Mouse (Mus musculus) midbrain, postnatal 0 days (tissue): Measurements from ENCODE around the gene Srsf6. TPM values are rescaled to one million over a fixed set of nuclear protein-coding genes. Genes with fewer than 3 reads are reported as not detected.

Experiments used
- ATAC-seq: fragments of 200-750 bp; cut with Nextera tagmentation; 2 replicates; pipeline ENCODE4 v1.8.0; 2017; ENCODE audit warnings: moderate number of reproducible peaks, mild to moderate bottlenecking, moderate TSS enrichment, moderate library complexity; ENCODE audit not compliant: low FRiP score
- DNase-seq: peaks from one replicate; pipeline ENCODE4 v3.0.0-alpha.2; 2015; ENCODE audit warnings: low spot score
- H3K27ac ChIP-seq: fragments of 300-500 bp; sonication (generic); 2 replicates; pipeline ENCODE4 v1.5.1; 2014; ENCODE audit warnings: low read depth, mild to moderate bottlenecking, low read length, mixed read lengths
- H3K27me3 ChIP-seq: fragments of 300-500 bp; sonication (generic); 2 replicates; pipeline ENCODE4 v1.6.1; 2014; ENCODE audit warnings: low read length, control low read depth, mixed read lengths; ENCODE audit not compliant: insufficient read depth
- H3K36me3 ChIP-seq: fragments of 300-500 bp; sonication (generic); 2 replicates; pipeline ENCODE4 v1.6.1; 2014; ENCODE audit warnings: low read length, control low read depth, mixed read lengths; ENCODE audit not compliant: insufficient read depth
- H3K4me1 ChIP-seq: fragments of 300-500 bp; sonication (generic); 2 replicates; pipeline ENCODE4 v1.6.1; 2014; ENCODE audit warnings: mild to moderate bottlenecking, control low read depth, antibody characterized with exemption, low read length, mixed read lengths; ENCODE audit not compliant: insufficient read depth
- H3K4me2 ChIP-seq: fragments of 300-500 bp; sonication (generic); 2 replicates; pipeline ENCODE4 v1.6.1; 2014; ENCODE audit warnings: low read depth, mild to moderate bottlenecking, low read length, mixed read lengths; ENCODE audit not compliant: poor library complexity, severe bottlenecking
- H3K4me3 ChIP-seq: fragments of 300-500 bp; sonication (generic); 2 replicates; pipeline ENCODE4 v1.5.1; 2014; ENCODE audit warnings: low read depth, mild to moderate bottlenecking, low read length, moderate library complexity
- H3K9ac ChIP-seq: fragments of 300-500 bp; sonication (generic); replicated peaks from 2 replicates; pipeline ENCODE4 v1.6.1; 2014; ENCODE audit warnings: mild to moderate bottlenecking, low read length, moderate library complexity, mixed read lengths; ENCODE audit not compliant: poor library complexity, severe bottlenecking
- H3K9me3 ChIP-seq: fragments of 300-500 bp; sonication (generic); 2 replicates; pipeline ENCODE4 v1.6.1; 2016; ENCODE audit warnings: low read length, control low read depth
- CTCF ChIP-seq: IDR thresholded peaks from 2 replicates; pipeline ENCODE4 v1.5.1; 2016; ENCODE audit warnings: antibody characterized with exemption, mild to moderate bottlenecking
- WGBS: fragments of 180-500 bp; shearing (Covaris S2); extraction: QIAGEN DNeasy Blood & Tissue Kit; methylation state at CpG from one replicate; pipeline ENCODE4 v1.1.7; 2014; 5-methylcytosine and 5-hydroxymethylcytosine counted together
- polyA plus RNA-seq: library from polyadenylated mRNA; unstranded; fragments of >200 nt; fragmentation: Nextera tagmentation; extraction: Ambion mirVana; gene quantifications from 2 replicates; pipeline ENCODE4 v1.2.1, GENCODE M21; 2015
- total RNA-seq: library from RNA; depleted of rRNA; stranded (reverse); fragments of >200 nt; gene quantifications from 2 replicates; pipeline ENCODE4 v1.2.3, GENCODE M21; 2014

Gene Srsf6
- total and polyA plus RNA-seq, 2 experiments from 2014 or later = 101 to 135 TPM

- H3K27me3 ChIP-seq = no peaks in the 10 kb centered on the region
- no peaks in the 10 kb centered on the region for H3K9me3 ChIP-seq
- under 1% methylated on average over 18 of the region's 18 CpGs for WGBS
- peak overlapping the region; percentile 100 for H3K27ac ChIP-seq
- peak overlapping the region; percentile 100 for H3K9ac ChIP-seq
- DNase-seq (no peak), ATAC-seq (peak; percentile 62)
- TF ChIP-seq CTCF = no peak
- peak overlapping the region; percentile 85 for H3K4me2 ChIP-seq
- H3K4me1 ChIP-seq = no peaks in the 10 kb centered on the region
- H3K36me3 ChIP-seq = peaks cover 20% of the 10 kb centered on the region
- H3K4me3 ChIP-seq = peak overlapping the region; percentile 97
Measured at GRCm38 (mm10) chr2:162930516-162931122, 709 bp upstream of the Srsf6 start.

- no peaks in the 10 kb centered on the region for H3K27me3 ChIP-seq
- under 1% methylated on average over 77 of the region's 103 CpGs for WGBS
- no peak for TF ChIP-seq CTCF
- H3K4me2 ChIP-seq = peak overlapping the region; percentile 85
- H3K27ac ChIP-seq = peak overlapping the region; percentile 100
- H3K36me3 ChIP-seq = peaks cover 24% of the 10 kb centered on the region
- peak overlapping the region; percentile 97 for H3K4me3 ChIP-seq
- DNase-seq (peak; percentile 70), ATAC-seq (peak; percentile 55)
- H3K9me3 ChIP-seq = no peaks in the 10 kb centered on the region
- H3K4me1 ChIP-seq = no peaks in the 10 kb centered on the region
- H3K9ac ChIP-seq = peak overlapping the region; percentile 100
Measured at GRCm38 (mm10) chr2:162931674-162932650, 634 bp downstream of the Srsf6 start.

- H3K4me2 ChIP-seq = peak overlapping the region; percentile 85
- H3K9me3 ChIP-seq = no peaks in the 10 kb centered on the region
- peaks cover 28% of the 10 kb centered on the region for H3K36me3 ChIP-seq
- no peaks in the 10 kb centered on the region for H3K27me3 ChIP-seq
- H3K4me1 ChIP-seq = no peaks in the 10 kb centered on the region
- H3K9ac ChIP-seq = peak overlapping the region; percentile 13; the same call in 1 of the 2 replicates
- DNase-seq (no peak), ATAC-seq (no peak)
- peak overlapping the region; percentile 97 for H3K4me3 ChIP-seq
- no peak for TF ChIP-seq CTCF
- H3K27ac ChIP-seq = no peak overlapping the region
- WGBS = 41% methylated on average over 4 of the region's 4 CpGs
Measured at GRCm38 (mm10) chr2:162932706-162933105, 1.4 kb downstream of the Srsf6 start.

GRCm38 (mm10) chr2:162934421-162934820 is 3.1 kb downstream of the Srsf6 start:
- Histone ChIP-seq H3K4me1 (no peaks in the 10 kb centered on the region), H3K9ac (no peak overlapping the region), H3K9me3 (no peaks in the 10 kb centered on the region), H3K27ac (no peak overlapping the region), H3K4me2 (no peak overlapping the region), H3K36me3 (peaks cover 35% of the 10 kb centered on the region), H3K4me3 (no peak overlapping the region), H3K27me3 (no peaks in the 10 kb centered on the region)
- no peak for DNase-seq
- ATAC-seq = no peak
- no peak for TF ChIP-seq CTCF
- 93% methylated on average over 19 of the region's 19 CpGs for WGBS

GRCm38 (mm10) chr2:162935700-162936099 is 4.4 kb downstream of the Srsf6 start:
- H3K36me3 ChIP-seq = peaks cover 42% of the 10 kb centered on the region
- WGBS = 96% methylated on average over 3 of the region's 3 CpGs
- DNase-seq (no peak), ATAC-seq (no peak)
- no peaks in the 10 kb centered on the region for H3K9me3 ChIP-seq
- no peak overlapping the region for H3K9ac ChIP-seq
- H3K4me2 ChIP-seq = no peak overlapping the region
- no peak overlapping the region for H3K4me3 ChIP-seq
- no peaks in the 10 kb centered on the region for H3K4me1 ChIP-seq
- H3K27ac ChIP-seq = no peak overlapping the region
- H3K27me3 ChIP-seq = no peaks in the 10 kb centered on the region
- TF ChIP-seq CTCF = no peak

GRCm38 (mm10) chr2:162939562-162939961 is 8.2 kb downstream of the Srsf6 start:
- H3K27ac ChIP-seq = no peak overlapping the region
- H3K4me1 ChIP-seq = peaks cover 6% of the 10 kb centered on the region
- no peak for ATAC-seq
- H3K9me3 ChIP-seq = no peaks in the 10 kb centered on the region
- H3K4me3 ChIP-seq = no peak overlapping the region
- H3K4me2 ChIP-seq = no peak overlapping the region
- DNase-seq = no peak
- TF ChIP-seq CTCF = no peak
- WGBS = 82% methylated on average over 1 of the region's 1 CpGs
- H3K9ac ChIP-seq = no peak overlapping the region
- H3K27me3 ChIP-seq = no peaks in the 10 kb centered on the region
- H3K36me3 ChIP-seq = peaks cover 34% of the 10 kb centered on the region
